Mouse (Mus musculus) kidney, adult 2 months (tissue): ENCODE results near the gene Adssl1.

Experiments
- CTCF ChIP-seq: fragments of 200-500 bp; conservative IDR thresholded peaks from 2 replicates; pipeline ENCODE4 v1.5.1; 2011; ENCODE audit warnings: low read depth, mild to moderate bottlenecking, control low read depth, low read length, moderate library complexity, mixed read lengths; ENCODE audit not compliant: insufficient read depth, insufficient read length
- POLR2A ChIP-seq: fragments of 200-500 bp; IDR thresholded peaks from one replicate; pipeline ENCODE4 v1.6.1; 2011; ENCODE audit warnings: low read depth, low read length, control low read depth

- TF ChIP-seq CTCF (no peak), POLR2A (no peak)
Observed at GRCm38 (mm10) chr12:112596891-112597500, 22.8 kb upstream of the Adssl1 start.
